Mouse (Mus musculus) hindbrain, postnatal 0 days (tissue): ENCODE results near the gene Smpdl3b. TPM values are rescaled to one million over a fixed set of nuclear protein-coding genes. Genes with fewer than 3 reads are reported as not detected.
"Not testable (repeated sequence)": the region's sequence is repeated elsewhere in the genome, so short reads cannot be mapped to it uniquely, and the experiment has no call there.

Source experiments
- ATAC-seq: fragments of 200-750 bp; cut with Nextera tagmentation; 2 replicates; pipeline ENCODE4 v1.8.0; 2017; ENCODE audit warnings: mild to moderate bottlenecking, moderate TSS enrichment, moderate library complexity
- DNase-seq: peaks from one replicate; pipeline ENCODE4 v3.0.0-alpha.2; 2015; ENCODE audit warnings: low spot score
- H3K27ac ChIP-seq: fragments of 300-500 bp; sonication (generic); 2 replicates; pipeline ENCODE4 v1.5.1; 2014; ENCODE audit warnings: mild to moderate bottlenecking
- H3K27me3 ChIP-seq: fragments of 300-500 bp; sonication (generic); 2 replicates; pipeline ENCODE4 v1.6.1; 2014; ENCODE audit warnings: low read length, mixed read lengths; ENCODE audit not compliant: insufficient read depth
- H3K36me3 ChIP-seq: fragments of 300-500 bp; sonication (generic); 2 replicates; pipeline ENCODE4 v1.6.1; 2014; ENCODE audit warnings: low read length, mixed read lengths; ENCODE audit not compliant: insufficient read depth
- H3K4me1 ChIP-seq: fragments of 300-500 bp; sonication (generic); 2 replicates; pipeline ENCODE4 v1.6.1; 2014; ENCODE audit warnings: antibody characterized with exemption, low read length, mixed read lengths; ENCODE audit not compliant: insufficient read depth
- H3K4me2 ChIP-seq: fragments of 300-500 bp; sonication (generic); 2 replicates; pipeline ENCODE4 v1.6.1; 2014; ENCODE audit warnings: low read depth, mild to moderate bottlenecking, low read length, moderate library complexity, mixed read lengths
- H3K4me3 ChIP-seq: fragments of 300-500 bp; sonication (generic); 2 replicates; pipeline ENCODE4 v1.5.1; 2014; ENCODE audit warnings: low read length
- H3K9ac ChIP-seq: fragments of 300-500 bp; sonication (generic); replicated peaks from 2 replicates; pipeline ENCODE4 v1.6.1; 2014; ENCODE audit warnings: mild to moderate bottlenecking, low read length, moderate library complexity, mixed read lengths
- H3K9me3 ChIP-seq: fragments of 300-500 bp; sonication (generic); 2 replicates; pipeline ENCODE4 v1.6.1; 2016; ENCODE audit warnings: low read length, mixed read lengths
- CTCF ChIP-seq: IDR thresholded peaks from 2 replicates; pipeline ENCODE4 v1.5.1; 2016; ENCODE audit warnings: antibody characterized with exemption, control low read depth, low read depth
- WGBS: fragments of 180-500 bp; shearing (Covaris S2); extraction: QIAGEN DNeasy Blood & Tissue Kit; methylation state at CpG from one replicate; pipeline ENCODE4 v1.1.7; 2014; 5-methylcytosine and 5-hydroxymethylcytosine counted together
- polyA plus RNA-seq: library from polyadenylated mRNA; unstranded; fragments of >200 nt; fragmentation: Nextera tagmentation; extraction: Ambion mirVana; gene quantifications from 2 replicates; pipeline ENCODE4 v1.2.1, GENCODE M21; 2015
- total RNA-seq: library from RNA; depleted of rRNA; stranded (reverse); fragments of >200 nt; gene quantifications from 2 replicates; pipeline ENCODE4 v1.2.3, GENCODE M21; 2014

Smpdl3b gene
- total and polyA plus RNA-seq, 2 experiments from 2014 or later = 0.98 to 1.0 TPM

DNA sequence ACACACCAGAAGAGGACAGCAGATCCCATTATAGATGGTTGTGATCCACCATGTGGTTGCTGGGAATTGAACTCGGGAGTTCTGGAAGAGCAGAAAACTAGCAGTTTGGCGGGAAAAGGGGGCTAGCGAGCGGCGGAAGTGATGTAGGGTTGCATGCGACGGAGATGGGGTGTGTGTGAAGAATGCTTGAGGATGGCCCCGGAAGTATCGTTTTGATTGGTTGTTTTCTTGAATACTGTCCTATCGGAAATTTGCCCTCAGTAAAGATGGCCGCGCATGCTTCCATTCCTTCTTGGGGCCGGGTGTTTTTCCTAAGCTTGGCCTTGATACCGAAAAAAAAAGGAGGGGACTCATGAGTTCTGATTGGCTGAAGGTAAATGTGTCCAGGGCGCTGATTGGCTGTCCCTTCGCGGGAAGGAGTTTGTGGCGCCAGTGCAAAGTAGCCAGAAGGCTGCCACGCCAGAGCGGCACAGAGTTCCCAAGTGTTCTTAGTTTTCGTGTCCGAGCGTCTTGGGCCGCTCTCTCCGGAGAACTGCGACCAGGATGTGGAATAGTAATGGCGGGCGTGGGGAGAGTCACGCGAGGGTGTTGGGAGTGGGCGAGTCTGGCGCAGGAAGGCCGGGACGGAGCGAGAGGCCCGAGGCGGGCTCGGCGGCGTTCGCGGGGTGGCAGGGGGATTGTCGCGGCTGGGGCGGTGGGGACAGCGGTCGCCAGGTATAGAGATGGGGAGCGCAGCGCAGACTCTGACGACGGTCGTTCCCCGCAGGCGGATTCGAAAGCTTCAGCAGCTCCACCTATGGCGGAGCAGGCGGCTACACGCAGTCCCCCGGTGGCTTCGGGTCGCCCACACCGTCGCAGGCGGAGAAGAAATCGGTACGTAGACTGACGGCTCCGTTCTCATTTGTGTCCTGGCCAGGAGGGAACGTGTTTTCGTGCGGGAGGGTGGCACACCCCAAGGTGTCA is 11.1 kb upstream of the Smpdl3b start, which contains the start of gene Rpa2:
Gene Rpa2 (plus strand): TSS at position 419 of the 963 bp plus-strand sequence.
- Histone ChIP-seq H3K27ac (peak within 1 kb of the TSS; percentile 42), H3K9me3 (no peaks in the 10 kb centered on the region), H3K9ac (peak within 1 kb of the TSS; percentile 56), H3K36me3 (peaks cover 5% of the 10 kb centered on the region), H3K4me3 (peak within 1 kb of the TSS; percentile 72), H3K4me1 (0 out of 2 replicates have a peak, but pooled peaks cover 6% of the 10 kb centered on the region), H3K4me2 (peak within 1 kb of the TSS; percentile 87), H3K27me3 (no peaks in the 10 kb centered on the region)
- TF ChIP-seq CTCF = peak; percentile 26
- under 1% methylated on average over 71 of the region's 71 CpGs for WGBS
- ATAC-seq (peak; percentile 98), DNase-seq (peak; percentile 100)

- 80% methylated on average over 3 of the region's 3 CpGs for WGBS
- H3K36me3 ChIP-seq, H3K4me1 ChIP-seq, ATAC-seq, H3K9ac ChIP-seq, H3K9me3 ChIP-seq, H3K4me3 ChIP-seq, H3K27me3 ChIP-seq, H3K27ac ChIP-seq, H3K4me2 ChIP-seq, DNase-seq: not testable (repeated sequence)
These were observed 6.1 kb upstream of the Smpdl3b start for GRCm38 (mm10) chr4:132763125-132763524.

DNA sequence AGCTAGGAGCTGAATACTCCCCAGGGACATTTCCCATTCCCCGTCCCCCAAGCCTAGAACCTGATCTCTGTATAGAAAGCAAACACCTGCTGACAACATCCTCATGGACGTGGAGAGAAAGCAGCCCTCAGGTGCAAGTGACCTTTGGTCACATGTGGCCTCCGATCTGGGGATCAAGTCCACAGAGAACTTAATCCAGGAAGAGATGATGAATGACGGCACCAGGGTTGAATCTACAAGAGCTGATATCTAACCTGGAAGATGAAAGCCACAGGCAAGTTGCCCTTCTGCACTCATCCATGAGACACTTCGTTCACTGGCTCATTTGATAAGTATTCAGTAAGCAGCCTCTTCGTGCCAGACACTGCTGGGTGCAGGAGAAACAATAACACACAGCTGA is 5.5 kb upstream of the Smpdl3b start:
- no peaks in the 10 kb centered on the region for H3K9me3 ChIP-seq
- ATAC-seq (no peak), DNase-seq (no peak)
- H3K27ac ChIP-seq = no peak overlapping the region
- H3K4me2 ChIP-seq = no peak overlapping the region
- TF ChIP-seq CTCF = no peak
- no peak overlapping the region for H3K4me3 ChIP-seq
- H3K9ac ChIP-seq = no peak overlapping the region
- H3K36me3 ChIP-seq = no peaks in the 10 kb centered on the region
- 69% methylated on average over 6 of the region's 6 CpGs for WGBS
- no peaks in the 10 kb centered on the region for H3K4me1 ChIP-seq
- 0 out of 2 replicates have a peak, but pooled peaks cover 2% of the 10 kb centered on the region for H3K27me3 ChIP-seq

GRCm38 (mm10) chr4:132760296-132760695 is 3.2 kb upstream of the Smpdl3b start:
- H3K27me3 ChIP-seq = 0 out of 2 replicates have a peak, but pooled peaks cover 7% of the 10 kb centered on the region
- no peak overlapping the region for H3K4me3 ChIP-seq
- no peaks in the 10 kb centered on the region for H3K9me3 ChIP-seq
- H3K4me1 ChIP-seq = peaks cover 7% of the 10 kb centered on the region; the same call in 1 of the 2 replicates
- no peak overlapping the region for H3K9ac ChIP-seq
- ATAC-seq (no peak), DNase-seq (no peak)
- H3K27ac ChIP-seq = no peak overlapping the region
- H3K4me2 ChIP-seq = no peak overlapping the region
- no peak for TF ChIP-seq CTCF
- H3K36me3 ChIP-seq = no peaks in the 10 kb centered on the region
- 72% methylated on average over 3 of the region's 3 CpGs for WGBS

- TF ChIP-seq CTCF = no peak
- ATAC-seq (no peak), DNase-seq (no peak)
- Histone ChIP-seq H3K4me1 (peaks cover 7% of the 10 kb centered on the region; the same call in 1 of the 2 replicates), H3K36me3 (no peaks in the 10 kb centered on the region), H3K4me2 (peak overlapping the region; percentile 93; the same call in 1 of the 2 replicates), H3K4me3 (no peak overlapping the region), H3K9ac (peak overlapping the region; percentile 37; the same call in 1 of the 2 replicates), H3K9me3 (no peaks in the 10 kb centered on the region), H3K27ac (no peak overlapping the region), H3K27me3 (0 out of 2 replicates have a peak, but pooled peaks cover 7% of the 10 kb centered on the region)
- 88% methylated on average over 7 of the region's 7 CpGs for WGBS
These were observed 740 bp upstream of the Smpdl3b start for GRCm38 (mm10) chr4:132757633-132758351.

DNA sequence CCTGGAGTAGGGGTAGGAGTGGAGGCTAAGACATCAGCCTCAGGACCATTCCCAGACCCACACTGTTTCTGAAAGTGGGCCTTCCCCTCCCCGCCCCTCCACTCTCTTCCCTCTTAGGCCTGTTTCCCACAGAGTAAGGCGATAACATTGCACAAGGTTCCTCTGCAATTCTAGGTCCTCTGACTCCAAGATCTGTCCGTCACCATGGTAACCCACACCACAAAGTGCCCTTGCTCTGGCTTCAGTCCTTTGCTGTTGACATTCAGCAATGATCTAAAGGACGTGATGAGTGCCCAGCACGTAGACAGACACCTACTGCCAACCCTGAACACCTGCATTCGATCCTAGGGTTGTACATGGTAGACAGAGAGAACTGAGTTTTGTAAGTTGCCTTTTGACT is 4.1 kb downstream of the Smpdl3b start:
- Histone ChIP-seq H3K4me2 (no peak overlapping the region), H3K36me3 (no peaks in the 10 kb centered on the region), H3K9ac (no peak overlapping the region), H3K27ac (no peak overlapping the region), H3K4me3 (no peak overlapping the region), H3K27me3 (0 out of 2 replicates have a peak, but pooled peaks cover 4% of the 10 kb centered on the region), H3K9me3 (no peaks in the 10 kb centered on the region), H3K4me1 (peaks cover 7% of the 10 kb centered on the region; the same call in 1 of the 2 replicates)
- no peak for ATAC-seq
- TF ChIP-seq CTCF = no peak
- 72% methylated on average over 6 of the region's 6 CpGs for WGBS
- DNase-seq = peak; percentile 39
